Mouse (Mus musculus): ENCODE data around the gene Arhgap23.

GRCm38 (mm10) chr11:97521741-97522474 lies 106.6 kb downstream of the Arhgap23 start:
- TF ChIP-seq CTCF (IDR thresholded peaks at IDR 0.05; ENCODE audit: control insufficient read depth, insufficient read depth, insufficient replicate concordance, low read depth, low read length): no peak
- TF ChIP-seq POLR2A (IDR thresholded peaks at IDR 0.05; ENCODE audit: control insufficient read depth, low read depth, low read length): no peak
